Mouse (Mus musculus): Measurements from ENCODE around the gene Gm27021.

DNA sequence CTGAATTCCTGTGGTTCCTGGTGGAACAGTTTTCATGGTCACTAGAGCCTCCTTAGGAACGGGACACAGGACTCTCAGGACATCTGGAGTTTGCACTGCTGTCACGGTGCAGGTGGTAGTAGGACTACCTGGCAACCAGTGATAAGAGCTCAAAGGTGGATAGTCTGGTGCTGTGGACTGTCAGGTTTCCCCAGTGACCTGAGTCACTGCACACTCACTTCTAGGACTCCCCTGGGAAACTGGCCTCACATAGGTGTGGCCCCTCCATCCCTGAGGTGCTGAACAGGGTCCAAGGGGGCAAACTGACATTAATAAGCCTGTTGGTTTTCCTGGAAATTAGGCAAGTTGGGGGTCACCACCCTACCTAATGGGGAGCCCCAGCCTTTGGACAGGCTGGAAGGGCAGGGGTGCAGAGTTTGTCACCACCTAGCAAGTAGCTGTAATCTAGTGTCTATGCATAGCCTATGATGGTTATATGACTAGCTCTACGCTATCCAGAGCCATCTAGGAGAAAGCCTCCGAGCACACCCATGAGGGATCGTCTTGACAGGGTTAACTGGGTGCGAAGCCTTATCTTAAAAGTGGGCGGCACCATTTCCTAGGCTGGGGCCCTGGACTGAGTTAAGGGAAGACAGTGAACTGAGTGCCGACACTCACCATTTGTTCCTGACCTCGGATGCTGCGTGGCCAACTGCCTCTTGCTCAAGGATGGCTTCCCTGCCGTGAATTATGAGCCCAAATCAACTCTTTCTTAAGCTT lies 11.9 kb upstream of the Gm27021 start:
- TF ChIP-seq CTCF (IDR thresholded peaks at IDR 0.05; ENCODE audit: control insufficient read depth, insufficient read depth, insufficient replicate concordance, low read depth, low read length) (no peak), POLR2A (IDR thresholded peaks at IDR 0.05; ENCODE audit: control insufficient read depth, low read depth, low read length) (no peak)
